Mouse (Mus musculus) embryonic fibroblast, embryonic 13.5 days (primary cell): ENCODE results near the gene Ppm1g.

ENCODE experiments used
- CTCF ChIP-seq: IDR thresholded peaks from 2 replicates; pipeline ENCODE4 v1.5.1; 2011; ENCODE audit warnings: mild to moderate bottlenecking, control low read depth, low read length, moderate library complexity, borderline replicate concordance; ENCODE audit not compliant: insufficient read depth
- POLR2A ChIP-seq: IDR thresholded peaks from 2 replicates; pipeline ENCODE4 v1.6.1; 2011; ENCODE audit warnings: low read depth, mild to moderate bottlenecking, control low read depth, low read length, moderate library complexity

DNA sequence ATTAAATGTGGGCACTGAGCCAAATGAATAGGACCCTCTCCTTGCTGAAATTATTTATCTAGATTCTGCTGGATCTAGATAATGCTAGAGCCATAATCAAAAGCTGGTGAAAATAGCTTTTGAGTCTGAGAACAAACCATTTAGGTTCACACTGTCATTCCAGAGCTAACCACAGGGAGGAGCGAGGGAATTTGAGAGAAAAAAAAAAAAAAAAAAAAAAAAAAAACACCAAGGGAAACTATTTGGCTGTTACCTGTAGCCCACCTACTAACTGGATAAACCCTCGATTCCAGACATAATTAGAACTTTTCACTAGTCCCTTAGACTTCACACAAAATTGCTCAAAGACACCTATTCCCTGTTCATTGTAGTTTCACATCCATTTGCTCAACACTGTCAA, 1.4 kb downstream of the Ppm1g start:
- TF ChIP-seq POLR2A (no peak), CTCF (no peak)
